Mouse (Mus musculus): ENCODE measurements around the gene Neurog1. TPM values are rescaled to one million over a fixed set of nuclear protein-coding genes. Genes with fewer than 3 reads are reported as not detected.
A peak's percentile ranks its signal among the peaks of the same experiment; 100 is the strongest.

Gene Neurog1
- total RNA-seq, 2 experiments from 2014 or later = not detected

DNA sequence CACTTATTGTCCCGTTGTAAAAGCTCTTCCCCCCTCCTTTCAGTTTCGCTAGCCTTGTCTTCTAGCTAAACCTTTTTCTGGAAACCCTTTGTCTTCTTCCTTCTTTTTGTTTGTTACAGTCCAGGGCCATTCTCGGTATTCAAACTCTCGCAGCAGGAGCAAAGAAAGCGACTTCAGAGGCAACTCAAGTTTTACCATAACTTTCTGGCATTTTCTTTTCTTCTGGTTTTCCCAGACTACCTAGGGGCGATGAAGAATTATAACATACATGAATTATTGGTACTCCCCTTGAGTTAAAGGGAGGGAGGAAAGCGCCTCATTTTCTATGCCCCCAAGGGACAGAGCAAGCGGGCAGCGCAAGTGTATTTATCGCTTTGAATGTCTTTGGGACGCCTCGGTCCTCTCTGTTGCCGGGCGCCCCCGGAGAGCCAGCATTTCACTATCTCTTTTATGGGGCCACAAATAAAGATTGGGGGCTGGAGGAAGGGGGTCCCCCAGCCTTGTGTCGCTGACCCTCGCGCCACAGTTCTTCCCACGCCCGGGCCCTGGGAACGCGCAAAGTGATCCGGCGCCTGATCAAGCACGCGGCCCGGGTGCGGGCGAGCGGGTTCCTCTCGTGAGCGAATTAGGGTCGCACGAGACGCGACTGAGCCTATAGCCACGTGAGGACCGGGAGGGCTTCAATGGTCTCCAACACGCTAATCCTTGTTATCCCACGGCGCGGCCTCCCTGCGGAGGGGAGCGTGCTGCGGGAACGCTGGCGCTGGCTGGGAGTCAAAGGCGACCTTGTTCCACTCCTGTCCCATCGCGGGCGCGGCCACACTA is 6.4 kb upstream of the Neurog1 start:
- DNase-seq = peak; percentile 10

GRCm38 (mm10) chr13:56257469-56258153 is 5.6 kb upstream of the Neurog1 start:
- no peak for DNase-seq

- no peak for DNase-seq
Observed at GRCm38 (mm10) chr13:56256716-56257299, 4.8 kb upstream of the Neurog1 start.

- no peak for DNase-seq
Observed at GRCm38 (mm10) chr13:56253379-56253778, 1.4 kb upstream of the Neurog1 start.

- DNase-seq = no peak
Observed at GRCm38 (mm10) chr13:56252783-56253182, 820 bp upstream of the Neurog1 start.

GRCm38 (mm10) chr13:56251176-56251923 is 613 bp downstream of the Neurog1 start:
- DNase-seq = no peak

GRCm38 (mm10) chr13:56250551-56251161 is 1.3 kb downstream of the Neurog1 start:
- DNase-seq = no peak

DNA sequence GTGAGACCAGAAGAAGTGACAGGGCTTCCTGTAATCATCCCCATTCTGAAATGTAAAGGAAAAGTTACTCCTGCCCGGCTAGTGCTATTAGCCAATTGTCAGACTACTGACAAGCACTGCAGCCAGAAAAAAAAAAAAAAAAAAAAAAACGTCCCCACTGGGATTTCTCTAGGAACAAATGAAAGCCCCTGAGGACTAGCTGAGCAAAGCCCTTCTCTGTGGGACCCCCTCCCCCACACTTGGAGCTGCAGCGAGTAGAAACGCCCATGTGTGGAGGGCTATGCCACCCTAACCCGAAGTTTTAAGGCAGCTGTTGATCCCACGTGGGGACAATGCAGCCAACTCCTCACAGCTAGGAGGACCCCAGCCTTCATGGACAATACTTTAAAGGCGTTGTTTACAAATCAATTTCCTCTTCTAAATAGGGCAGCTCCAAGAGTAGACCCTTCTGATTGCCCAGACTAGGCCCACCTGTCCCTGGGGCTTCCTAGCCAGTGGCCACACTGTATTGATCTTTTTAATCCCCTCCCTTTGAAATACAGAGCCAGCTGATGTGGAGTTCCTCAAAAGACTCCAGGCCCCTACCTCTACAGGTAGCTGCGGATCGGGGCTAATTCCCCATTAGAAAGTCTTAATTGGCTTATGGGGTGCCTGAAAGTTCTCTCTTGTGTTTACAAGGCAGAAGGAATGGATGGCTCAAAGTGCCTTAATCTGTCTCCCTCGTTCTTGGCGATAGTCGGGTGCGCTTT is 2.2 kb downstream of the Neurog1 start:
- no peak for DNase-seq

GRCm38 (mm10) chr13:56243104-56243503 is 8.9 kb downstream of the Neurog1 start:
- no peak for DNase-seq

- no peak for DNase-seq
Observed at GRCm38 (mm10) chr13:56240012-56240770, 11.8 kb downstream of the Neurog1 start.

DNA sequence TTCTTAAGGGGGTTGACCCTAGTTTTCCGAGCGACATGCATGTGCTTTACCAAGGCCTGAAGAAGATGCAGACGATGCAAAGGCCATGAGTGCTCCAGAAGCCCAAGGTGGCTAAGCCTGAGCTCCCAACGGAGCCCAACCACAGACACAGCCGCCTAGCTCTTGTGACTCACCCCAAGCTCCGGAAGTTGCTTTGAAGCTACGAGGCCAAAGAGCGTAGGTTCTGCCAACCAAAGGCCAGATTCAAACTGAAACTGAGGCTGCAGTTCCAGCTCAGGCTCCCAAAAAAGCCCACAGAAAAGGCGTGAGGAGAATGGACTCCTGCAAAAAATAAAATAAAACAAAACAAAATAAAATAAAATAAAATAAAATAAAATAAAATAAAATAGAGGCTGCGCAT is 14.1 kb downstream of the Neurog1 start:
- peak; percentile 34 for DNase-seq

GRCm38 (mm10) chr13:56236194-56236593 is 15.8 kb downstream of the Neurog1 start:
- no peak for DNase-seq

GRCm38 (mm10) chr13:56228790-56229189 is 23.2 kb downstream of the Neurog1 start:
- no peak for DNase-seq

- peak; percentile 8 for DNase-seq
Observed at GRCm38 (mm10) chr13:56226175-56226954, 25.6 kb downstream of the Neurog1 start.

DNA sequence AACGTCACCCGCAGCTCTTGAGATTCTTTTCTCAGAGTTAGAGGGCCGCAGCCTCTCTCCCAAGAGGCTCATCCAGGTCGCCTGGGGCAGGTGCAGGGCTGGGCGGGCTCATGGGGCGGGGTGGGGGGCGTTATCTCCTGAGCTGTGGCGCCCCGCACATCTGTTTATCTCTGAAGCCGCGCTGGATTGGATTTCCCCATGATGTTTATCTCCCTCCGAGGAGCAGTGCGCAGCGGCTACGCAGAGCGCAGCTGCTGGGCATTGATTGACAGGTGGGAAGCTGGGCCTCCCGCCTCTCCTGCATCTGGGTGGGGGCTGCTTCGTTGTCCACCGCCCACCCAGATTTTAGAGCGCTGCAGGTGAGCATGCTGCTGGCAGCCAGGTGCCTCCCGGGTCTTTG is 28.3 kb downstream of the Neurog1 start:
- DNase-seq = no peak

GRCm38 (mm10) chr13:56222849-56223246 is 29.1 kb downstream of the Neurog1 start:
- no peak for DNase-seq

GRCm38 (mm10) chr13:56221995-56222848 is 29.7 kb downstream of the Neurog1 start:
- DNase-seq = no peak

GRCm38 (mm10) chr13:56221129-56221910 is 30.6 kb downstream of the Neurog1 start:
- DNase-seq = no peak
